Mouse (Mus musculus): ENCODE measurements around the gene Runx3. TPM values are rescaled to one million over a fixed set of nuclear protein-coding genes. Genes with fewer than 3 reads are reported as not detected.
A peak's percentile ranks its signal among the peaks of the same experiment; 100 is the strongest.

Runx3 gene
- under 0.01 and 0.40 TPM in 2 replicates for total RNA-seq (2014; rRNA removed)
- polyA plus RNA-seq (2012; rRNA removed), result 0.17 and 0.18 TPM in 2 replicates

DNA sequence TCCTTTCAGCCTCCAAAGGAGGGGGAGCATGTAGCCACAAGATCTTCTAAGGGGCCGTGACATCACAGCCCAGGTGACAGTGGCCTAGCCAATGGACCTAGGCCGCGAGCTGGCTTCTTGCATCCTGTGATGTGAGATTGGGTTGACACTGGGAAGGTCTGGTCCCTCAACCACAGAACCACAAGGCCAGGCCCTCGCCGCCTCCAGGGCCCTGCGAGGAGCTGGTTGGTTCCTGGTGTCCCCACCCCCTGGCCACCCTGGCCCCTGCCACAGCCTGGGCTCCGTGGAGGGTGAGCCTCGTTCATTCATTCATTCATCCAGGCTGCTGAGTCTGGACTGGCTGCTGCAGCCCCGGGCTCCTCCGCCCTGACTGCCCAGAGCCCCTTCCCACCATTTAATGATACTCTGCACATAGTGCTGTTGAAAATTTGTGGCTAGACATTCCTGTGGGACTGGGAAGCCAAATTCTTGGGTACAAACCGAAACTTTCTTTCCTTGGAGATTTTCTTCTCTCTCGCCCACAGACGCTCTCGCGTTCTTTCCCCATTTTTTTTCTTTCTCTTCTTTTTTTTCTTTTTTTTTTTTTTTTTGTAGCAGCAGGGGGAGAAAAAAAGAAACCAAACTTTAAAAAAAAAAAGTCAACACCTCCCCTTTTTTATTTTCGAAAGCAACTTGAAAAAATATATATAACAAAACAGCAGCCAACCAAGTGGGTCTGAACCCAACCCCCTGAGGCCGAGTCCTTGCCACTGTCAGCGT, at the start of gene Runx3:
Gene Runx3 (plus strand): TSS at position 311 of the 759 bp plus-strand sequence.
- DNase-seq (ENCODE audit: extremely low read depth, low read depth, low spot score), result peak; percentile 5
- TF ChIP-seq POLR2A (IDR thresholded peaks at IDR 0.05; ENCODE audit: extremely low read depth, insufficient read depth, low read length) (no peak), CTCF (IDR thresholded peaks at IDR 0.05; ENCODE audit: low read depth, low read length) (no peak)
- no peak within 1 kb of the TSS for H3K27ac ChIP-seq (replicated peaks; ENCODE audit: insufficient read depth, low read depth, low read length)
- H3K79me2 ChIP-seq (ENCODE audit: control insufficient read depth, insufficient read depth, low read length), result no peaks in the 10 kb centered on the region
- no peak within 1 kb of the TSS for H3K9ac ChIP-seq (ENCODE audit: low read depth, low read length)
- no peaks in the 10 kb centered on the region for H3K36me3 ChIP-seq (ENCODE audit: control insufficient read depth, insufficient read depth, low read length)
- H3K27me3 ChIP-seq (ENCODE audit: control insufficient read depth, insufficient read depth, low read length), result no peaks in the 10 kb centered on the region; the same call in 1 of the 2 replicates
- H3K4me3 ChIP-seq (ENCODE audit: insufficient read depth, low read depth, low read length), result no peak within 1 kb of the TSS
- 80% methylated on average over 18 of the region's 18 CpGs for WGBS
- no peaks in the 10 kb centered on the region for H3K4me1 ChIP-seq (ENCODE audit: control insufficient read depth, insufficient read depth, low read length)

DNA sequence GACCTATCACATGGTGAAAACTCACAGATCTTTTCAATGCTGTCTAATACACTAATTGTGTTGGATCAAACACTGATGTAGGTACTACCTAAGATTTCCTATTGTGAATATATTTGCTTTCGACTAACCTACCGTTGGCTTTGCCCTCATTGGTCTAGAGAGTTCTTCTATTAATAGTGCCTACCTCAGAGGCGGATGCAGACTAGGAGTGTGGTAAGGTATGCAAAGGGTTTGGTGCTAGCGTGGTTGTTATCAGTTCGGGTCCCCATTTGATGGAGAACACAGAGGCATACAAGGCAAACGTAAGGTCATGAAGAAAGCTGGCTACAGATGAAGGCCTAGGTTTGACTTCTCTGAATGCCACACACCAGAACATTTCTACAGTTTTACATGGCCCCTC, 47.8 kb upstream of the Runx3 start:
- Histone ChIP-seq H3K36me3 (ENCODE audit: control insufficient read depth, insufficient read depth, low read length) (no peaks in the 10 kb centered on the region), H3K4me3 (ENCODE audit: insufficient read depth, low read depth, low read length) (no peak overlapping the region), H3K27me3 (ENCODE audit: control insufficient read depth, insufficient read depth, low read length) (no peaks in the 10 kb centered on the region), H3K27ac (replicated peaks; ENCODE audit: insufficient read depth, low read depth, low read length) (no peak overlapping the region), H3K79me2 (ENCODE audit: control insufficient read depth, insufficient read depth, low read length) (no peaks in the 10 kb centered on the region), H3K4me1 (ENCODE audit: control insufficient read depth, insufficient read depth, low read length) (no peaks in the 10 kb centered on the region), H3K9ac (ENCODE audit: low read depth, low read length) (no peak overlapping the region)
- WGBS, result 82% methylated on average over 6 of the region's 6 CpGs
- no peak for DNase-seq (ENCODE audit: extremely low read depth, low read depth, low spot score)
- TF ChIP-seq CTCF (IDR thresholded peaks at IDR 0.05; ENCODE audit: low read depth, low read length) (no peak), POLR2A (IDR thresholded peaks at IDR 0.05; ENCODE audit: extremely low read depth, insufficient read depth, low read length) (no peak)

DNA sequence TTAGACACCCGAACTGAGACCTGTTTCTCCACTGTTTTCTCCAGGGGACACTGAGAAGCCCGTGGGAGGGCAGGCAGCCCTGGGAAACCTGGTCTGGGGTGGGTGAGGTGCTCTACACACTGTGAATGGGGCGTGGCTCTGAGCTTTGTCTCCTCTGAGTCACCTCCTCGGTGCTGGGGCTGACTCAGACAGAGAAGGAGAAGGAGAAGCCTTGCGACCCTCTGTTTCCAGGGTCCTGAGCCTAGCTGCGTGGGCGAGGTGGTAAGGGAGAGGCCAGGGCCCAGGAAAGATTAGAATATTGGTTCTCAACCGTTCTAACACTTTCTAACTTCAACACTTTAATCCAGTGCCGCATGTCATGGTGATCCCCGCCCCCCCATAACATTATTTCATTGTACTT, 46.9 kb upstream of the Runx3 start:
- WGBS, result 66% methylated on average over 10 of the region's 10 CpGs
- H3K4me3 ChIP-seq (ENCODE audit: insufficient read depth, low read depth, low read length), result no peak overlapping the region
- H3K36me3 ChIP-seq (ENCODE audit: control insufficient read depth, insufficient read depth, low read length), result no peaks in the 10 kb centered on the region
- H3K27ac ChIP-seq (replicated peaks; ENCODE audit: insufficient read depth, low read depth, low read length), result no peak overlapping the region
- H3K79me2 ChIP-seq (ENCODE audit: control insufficient read depth, insufficient read depth, low read length), result no peaks in the 10 kb centered on the region
- H3K27me3 ChIP-seq (ENCODE audit: control insufficient read depth, insufficient read depth, low read length), result no peaks in the 10 kb centered on the region
- TF ChIP-seq POLR2A (IDR thresholded peaks at IDR 0.05; ENCODE audit: extremely low read depth, insufficient read depth, low read length) (no peak), CTCF (IDR thresholded peaks at IDR 0.05; ENCODE audit: low read depth, low read length) (no peak)
- H3K4me1 ChIP-seq (ENCODE audit: control insufficient read depth, insufficient read depth, low read length), result no peaks in the 10 kb centered on the region
- no peak overlapping the region for H3K9ac ChIP-seq (ENCODE audit: low read depth, low read length)
- DNase-seq (ENCODE audit: extremely low read depth, low read depth, low spot score), result no peak

DNA sequence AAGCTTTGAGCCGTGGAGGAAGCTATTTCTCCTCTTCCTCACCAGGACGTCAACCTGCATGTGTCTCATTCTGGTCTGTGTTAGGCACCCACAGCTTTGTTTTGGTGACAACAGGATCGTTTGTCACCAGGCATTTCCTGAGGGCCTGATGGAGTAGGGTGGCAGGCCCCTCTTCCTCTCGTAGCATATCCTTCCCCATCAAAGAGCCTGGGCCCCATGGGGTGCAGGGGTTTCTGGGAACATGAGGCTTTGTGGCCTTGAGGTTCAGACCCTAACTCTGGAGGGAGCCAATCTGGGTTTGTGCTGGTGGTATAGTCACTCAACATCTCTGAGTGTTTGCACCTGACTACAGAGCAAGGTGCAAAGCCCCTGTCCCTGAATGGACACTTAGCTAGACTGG, 45.8 kb upstream of the Runx3 start:
- DNase-seq (ENCODE audit: extremely low read depth, low read depth, low spot score), result no peak
- Histone ChIP-seq H3K79me2 (ENCODE audit: control insufficient read depth, insufficient read depth, low read length) (no peaks in the 10 kb centered on the region), H3K36me3 (ENCODE audit: control insufficient read depth, insufficient read depth, low read length) (no peaks in the 10 kb centered on the region), H3K27me3 (ENCODE audit: control insufficient read depth, insufficient read depth, low read length) (no peaks in the 10 kb centered on the region), H3K27ac (replicated peaks; ENCODE audit: insufficient read depth, low read depth, low read length) (no peak overlapping the region), H3K4me3 (ENCODE audit: insufficient read depth, low read depth, low read length) (no peak overlapping the region), H3K9ac (ENCODE audit: low read depth, low read length) (no peak overlapping the region), H3K4me1 (ENCODE audit: control insufficient read depth, insufficient read depth, low read length) (no peaks in the 10 kb centered on the region)
- WGBS, result 68% methylated on average over 4 of the region's 4 CpGs
- TF ChIP-seq CTCF (IDR thresholded peaks at IDR 0.05; ENCODE audit: low read depth, low read length), result no peak
- TF ChIP-seq POLR2A (IDR thresholded peaks at IDR 0.05; ENCODE audit: extremely low read depth, insufficient read depth, low read length), result no peak

DNA sequence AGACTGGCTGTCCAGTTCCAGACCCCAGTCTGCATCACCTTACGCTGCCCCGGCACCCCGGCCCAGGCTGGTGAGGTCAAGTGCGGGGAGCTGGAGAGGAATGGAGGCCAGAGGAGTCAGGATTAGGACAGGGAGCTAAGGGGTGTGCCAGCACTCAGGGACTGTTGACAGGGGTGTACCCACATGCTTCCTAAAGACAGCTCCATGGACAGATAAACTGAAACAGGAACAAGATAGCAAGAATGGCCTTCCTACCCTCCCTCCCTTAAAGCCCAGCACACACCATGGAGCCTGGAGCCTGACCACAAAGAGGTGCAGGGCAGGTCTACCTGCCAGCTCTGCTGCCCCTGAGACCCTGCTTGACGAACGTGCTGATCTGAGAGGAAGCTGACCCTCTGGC, 45.1 kb upstream of the Runx3 start:
- H3K27ac ChIP-seq (replicated peaks; ENCODE audit: insufficient read depth, low read depth, low read length), result no peak overlapping the region
- no peak overlapping the region for H3K9ac ChIP-seq (ENCODE audit: low read depth, low read length)
- H3K4me1 ChIP-seq (ENCODE audit: control insufficient read depth, insufficient read depth, low read length), result no peaks in the 10 kb centered on the region
- H3K36me3 ChIP-seq (ENCODE audit: control insufficient read depth, insufficient read depth, low read length), result no peaks in the 10 kb centered on the region
- 85% methylated on average over 6 of the region's 6 CpGs for WGBS
- DNase-seq (ENCODE audit: extremely low read depth, low read depth, low spot score), result no peak
- no peak for TF ChIP-seq CTCF (IDR thresholded peaks at IDR 0.05; ENCODE audit: low read depth, low read length)
- TF ChIP-seq POLR2A (IDR thresholded peaks at IDR 0.05; ENCODE audit: extremely low read depth, insufficient read depth, low read length), result no peak
- H3K79me2 ChIP-seq (ENCODE audit: control insufficient read depth, insufficient read depth, low read length), result no peaks in the 10 kb centered on the region
- H3K27me3 ChIP-seq (ENCODE audit: control insufficient read depth, insufficient read depth, low read length), result no peaks in the 10 kb centered on the region
- H3K4me3 ChIP-seq (ENCODE audit: insufficient read depth, low read depth, low read length), result no peak overlapping the region

DNA sequence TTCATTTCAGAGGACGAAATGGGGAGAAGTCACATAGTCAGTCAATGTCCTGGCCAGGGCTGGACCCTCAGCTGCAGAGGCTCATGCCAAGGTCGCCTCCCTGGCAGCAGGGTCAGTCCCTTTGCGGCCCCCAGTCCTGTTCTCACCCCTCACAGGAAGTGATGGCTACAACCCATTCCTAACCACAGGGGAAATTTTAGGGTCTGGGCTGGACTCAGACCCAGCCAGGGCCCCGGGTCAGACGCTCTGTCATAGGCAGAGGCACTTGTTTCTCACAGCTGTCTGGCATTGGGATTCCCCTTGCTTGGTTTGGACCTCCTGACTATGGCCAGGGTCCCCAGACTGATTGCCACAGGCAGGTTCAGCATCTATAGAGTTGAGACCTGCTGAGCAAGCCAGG, 43.8 kb upstream of the Runx3 start:
- no peaks in the 10 kb centered on the region for H3K4me1 ChIP-seq (ENCODE audit: control insufficient read depth, insufficient read depth, low read length)
- H3K4me3 ChIP-seq (ENCODE audit: insufficient read depth, low read depth, low read length), result no peak overlapping the region
- no peak for DNase-seq (ENCODE audit: extremely low read depth, low read depth, low spot score)
- no peak overlapping the region for H3K27ac ChIP-seq (replicated peaks; ENCODE audit: insufficient read depth, low read depth, low read length)
- no peak overlapping the region for H3K9ac ChIP-seq (ENCODE audit: low read depth, low read length)
- TF ChIP-seq POLR2A (IDR thresholded peaks at IDR 0.05; ENCODE audit: extremely low read depth, insufficient read depth, low read length), result no peak
- TF ChIP-seq CTCF (IDR thresholded peaks at IDR 0.05; ENCODE audit: low read depth, low read length), result no peak
- no peaks in the 10 kb centered on the region for H3K79me2 ChIP-seq (ENCODE audit: control insufficient read depth, insufficient read depth, low read length)
- 85% methylated on average over 5 of the region's 5 CpGs for WGBS
- no peaks in the 10 kb centered on the region for H3K27me3 ChIP-seq (ENCODE audit: control insufficient read depth, insufficient read depth, low read length)
- H3K36me3 ChIP-seq (ENCODE audit: control insufficient read depth, insufficient read depth, low read length), result no peaks in the 10 kb centered on the region

All from liver, adult 2 months (tissue).